Mouse (Mus musculus): ENCODE results near the gene Uqcc2.

Uqcc2 gene

GRCm38 (mm10) chr17:27154881-27155280, 21.2 kb upstream of the Uqcc2 start:
- no peak for DNase-seq (ENCODE audit: low read depth, low spot score)

GRCm38 (mm10) chr17:27154256-27154655, 20.5 kb upstream of the Uqcc2 start:
- peak; percentile 94 for DNase-seq (ENCODE audit: low read depth, low spot score)

GRCm38 (mm10) chr17:27153773-27154193, 20.1 kb upstream of the Uqcc2 start:
- DNase-seq (ENCODE audit: low read depth, low spot score) = peak; percentile 95

GRCm38 (mm10) chr17:27152976-27153723, 19.4 kb upstream of the Uqcc2 start:
- peak; percentile 83 for DNase-seq (ENCODE audit: low read depth, low spot score)

- DNase-seq (ENCODE audit: low read depth, low spot score) = no peak
Measured at GRCm38 (mm10) chr17:27151411-27151810, 17.7 kb upstream of the Uqcc2 start.

GRCm38 (mm10) chr17:27150871-27151270, 17.2 kb upstream of the Uqcc2 start:
- DNase-seq (ENCODE audit: low read depth, low spot score) = no peak

- no peak for DNase-seq (ENCODE audit: low read depth, low spot score)
Measured at GRCm38 (mm10) chr17:27146323-27146923, 12.7 kb upstream of the Uqcc2 start.

- DNase-seq (ENCODE audit: low read depth, low spot score) = no peak
Measured at GRCm38 (mm10) chr17:27144152-27144551, 10.4 kb upstream of the Uqcc2 start.

- DNase-seq (ENCODE audit: low read depth, low spot score) = peak; percentile 89
Measured at GRCm38 (mm10) chr17:27141971-27142450, 8.3 kb upstream of the Uqcc2 start.

GRCm38 (mm10) chr17:27140262-27140661, 6.5 kb upstream of the Uqcc2 start:
- DNase-seq (ENCODE audit: low read depth, low spot score) = peak; percentile 48

- DNase-seq (ENCODE audit: low read depth, low spot score) = peak; percentile 66
Measured at GRCm38 (mm10) chr17:27139304-27139703, 5.6 kb upstream of the Uqcc2 start.

- DNase-seq (ENCODE audit: low read depth, low spot score) = peak; percentile 94
Measured at GRCm38 (mm10) chr17:27138396-27138795, 4.7 kb upstream of the Uqcc2 start.

- DNase-seq (ENCODE audit: low read depth, low spot score) = no peak
Measured at GRCm38 (mm10) chr17:27134715-27135114, 999 bp upstream of the Uqcc2 start.

GRCm38 (mm10) chr17:27134187-27134586, 471 bp upstream of the Uqcc2 start:
- no peak for DNase-seq (ENCODE audit: low read depth, low spot score)

GRCm38 (mm10) chr17:27132238-27132637, 1.5 kb downstream of the Uqcc2 start:
- DNase-seq (ENCODE audit: low read depth, low spot score) = no peak

- no peak for DNase-seq (ENCODE audit: low read depth, low spot score)
Measured at GRCm38 (mm10) chr17:27131240-27131665, 2.5 kb downstream of the Uqcc2 start.

GRCm38 (mm10) chr17:27130246-27130645, 3.5 kb downstream of the Uqcc2 start:
- DNase-seq (ENCODE audit: low read depth, low spot score) = no peak

- no peak for DNase-seq (ENCODE audit: low read depth, low spot score)
Measured at GRCm38 (mm10) chr17:27129819-27130218, 3.9 kb downstream of the Uqcc2 start.

- DNase-seq (ENCODE audit: low read depth, low spot score) = no peak
Measured at GRCm38 (mm10) chr17:27129291-27129690, 4.4 kb downstream of the Uqcc2 start.

GRCm38 (mm10) chr17:27128189-27128588, 5.5 kb downstream of the Uqcc2 start:
- DNase-seq (ENCODE audit: low read depth, low spot score) = no peak

- DNase-seq (ENCODE audit: low read depth, low spot score) = no peak
Measured at GRCm38 (mm10) chr17:27126974-27127373, 6.7 kb downstream of the Uqcc2 start.

- no peak for DNase-seq (ENCODE audit: low read depth, low spot score)
Measured at GRCm38 (mm10) chr17:27125669-27126202, 8.0 kb downstream of the Uqcc2 start.

GRCm38 (mm10) chr17:27125185-27125584, 8.5 kb downstream of the Uqcc2 start:
- DNase-seq (ENCODE audit: low read depth, low spot score) = peak; percentile 43

Data from skeletal muscle tissue, adult 2 months (tissue).